Mouse (Mus musculus): Measurements from ENCODE around the gene Hnrnpk. TPM values are rescaled to one million over a fixed set of nuclear protein-coding genes. Genes with fewer than 3 reads are reported as not detected.

Hnrnpk gene
- total and polyA plus RNA-seq, 3 experiments: 411 to 1,549 (median 1,174) TPM

- no peak overlapping the region for H3K27ac ChIP-seq (ENCODE audit: insufficient read depth, low read depth)
- H3K4me3 ChIP-seq (replicated peaks in 1 of 3; ENCODE audit: low read depth in 2 of 3, low read length in 2 of 3, poor library complexity in 1 of 3): no peak overlapping the region
- H3K4me2 ChIP-seq (ENCODE audit: insufficient read depth, low read depth, poor library complexity, severe bottlenecking): no peak overlapping the region
- no peaks in the 10 kb centered on the region for H3K36me3 ChIP-seq (replicated peaks in 1 of 2; ENCODE audit: control insufficient read depth in 1 of 2, insufficient read depth in 1 of 2, low read length in 1 of 2)
- no peak for DNase-seq (ENCODE audit: extremely low read depth)
- H3K9ac ChIP-seq (ENCODE audit: insufficient read depth, low read depth): no peak overlapping the region
- H3K4me1 ChIP-seq (ENCODE audit: control insufficient read depth in 1 of 2, insufficient read depth in 2 of 2): peaks cover 3 to 12% of the 10 kb centered on the region in 2 experiments; a peak in 3 of 4 replicates
- dilution Hi-C loops (cut with MboI; ENCODE audit: extremely low pct_ligation_motif_present, extremely low pct_unique_long_range_greater_than_20kb, low sequenced_read_pairs) (no loop called here), in situ Hi-C loops (cut with MboI; ENCODE audit: low pct_ligation_motif_present, low pct_unique_long_range_greater_than_20kb, low sequenced_read_pairs) (no loop called here)
- TF ChIP-seq JUN (IDR thresholded peaks at IDR 0.05; ENCODE audit: insufficient read depth, low read depth, low read length): no peak
- TF ChIP-seq USF1 (IDR thresholded peaks at IDR 0.05; ENCODE audit: low read depth, low read length): no peak
- no peak for TF ChIP-seq CHD2 (IDR thresholded peaks at IDR 0.05; ENCODE audit: low read length)
- TF ChIP-seq IRF4 (IDR thresholded peaks at IDR 0.05; ENCODE audit: low read depth, low read length): no peak
- no peak for TF ChIP-seq POLR2A (IDR thresholded peaks at IDR 0.05; ENCODE audit: low read depth, low read length)
- no peak for TF ChIP-seq TBP (conservative IDR thresholded peaks at IDR 0.05; ENCODE audit: low read depth, low read length)
- no peaks in the 10 kb centered on the region for H3K79me2 ChIP-seq (replicated peaks; ENCODE audit: control insufficient read depth, extremely low read depth, insufficient read depth, poor library complexity, severe bottlenecking)
- peaks cover 3% of the 10 kb centered on the region for H3K9me3 ChIP-seq (replicated peaks; ENCODE audit: low read length)
- peaks cover 16% of the 10 kb centered on the region for H3K27me3 ChIP-seq (replicated peaks)
Observed at GRCm38 (mm10) chr13:58422242-58422641, 19.1 kb upstream of the Hnrnpk start.

DNA sequence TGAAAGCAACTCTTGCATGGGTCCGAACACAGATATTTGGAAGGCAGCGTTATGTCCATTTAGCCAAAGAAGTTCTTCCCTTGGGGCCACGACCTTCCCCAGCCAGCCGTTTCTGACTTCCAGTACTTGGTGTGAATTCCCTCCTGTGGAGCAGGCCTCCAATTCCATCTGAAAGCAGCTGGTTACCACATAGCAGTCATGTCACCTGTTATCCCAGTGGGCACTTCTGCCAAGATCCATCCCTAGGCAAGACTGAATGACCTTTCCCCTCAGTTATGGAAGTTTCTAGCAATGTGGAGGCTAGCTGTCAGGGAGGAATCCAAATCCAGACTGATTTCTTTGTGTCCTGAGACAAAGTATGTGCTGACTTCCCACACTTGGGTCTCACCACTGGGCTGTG lies 17.9 kb upstream of the Hnrnpk start:
- Histone ChIP-seq H3K79me2 (replicated peaks; ENCODE audit: control insufficient read depth, extremely low read depth, insufficient read depth, poor library complexity, severe bottlenecking) (no peaks in the 10 kb centered on the region), H3K4me3 (replicated peaks in 1 of 3; ENCODE audit: low read depth in 2 of 3, low read length in 2 of 3, poor library complexity in 1 of 3) (no peak overlapping the region), H3K27me3 (replicated peaks) (peaks cover 8% of the 10 kb centered on the region), H3K27ac (ENCODE audit: insufficient read depth, low read depth) (no peak overlapping the region), H3K4me2 (ENCODE audit: insufficient read depth, low read depth, poor library complexity, severe bottlenecking) (no peak overlapping the region), H3K9me3 (replicated peaks; ENCODE audit: low read length) (peaks cover 9% of the 10 kb centered on the region), H3K9ac (ENCODE audit: insufficient read depth, low read depth) (no peak overlapping the region), H3K36me3 (replicated peaks in 1 of 2; ENCODE audit: control insufficient read depth in 1 of 2, insufficient read depth in 1 of 2, low read length in 1 of 2) (no peaks in the 10 kb centered on the region), H3K4me1 (ENCODE audit: control insufficient read depth in 1 of 2, insufficient read depth in 2 of 2) (peaks cover 3 to 12% of the 10 kb centered on the region in 2 experiments; a peak in 3 of 4 replicates)
- DNase-seq (ENCODE audit: extremely low read depth): no peak
- no peak for TF ChIP-seq MAX (IDR thresholded peaks at IDR 0.05; ENCODE audit: low read length)
- TF ChIP-seq CTCF (conservative IDR thresholded peaks at IDR 0.05 in 1 of 2, IDR thresholded peaks at IDR 0.05 in 1 of 2; ENCODE audit: low read depth in 2 of 2, low read length in 2 of 2): no peak
- no peak for TF ChIP-seq ETS1 (conservative IDR thresholded peaks at IDR 0.05; ENCODE audit: low read depth, low read length)
- TF ChIP-seq CHD1 (IDR thresholded peaks at IDR 0.05; ENCODE audit: low read depth, low read length): no peak
- TF ChIP-seq JUN (IDR thresholded peaks at IDR 0.05; ENCODE audit: insufficient read depth, low read depth, low read length): no peak
- TF ChIP-seq RCOR1 (conservative IDR thresholded peaks at IDR 0.05; ENCODE audit: low read depth, low read length): no peak
- TF ChIP-seq KAT2A (IDR thresholded peaks at IDR 0.05; ENCODE audit: insufficient replicate concordance, low read length): no peak
- no peak for TF ChIP-seq EP300 (IDR thresholded peaks at IDR 0.05; ENCODE audit: low read length)
- in situ Hi-C loops (cut with MboI; ENCODE audit: low pct_ligation_motif_present, low pct_unique_long_range_greater_than_20kb, low sequenced_read_pairs): no loop called here
- dilution Hi-C loops (cut with MboI; ENCODE audit: extremely low pct_ligation_motif_present, extremely low pct_unique_long_range_greater_than_20kb, low sequenced_read_pairs): no loop called here

GRCm38 (mm10) chr13:58419266-58419665 lies 16.1 kb upstream of the Hnrnpk start:
- no peak overlapping the region for H3K27ac ChIP-seq (ENCODE audit: insufficient read depth, low read depth)
- peaks cover 4% of the 10 kb centered on the region for H3K27me3 ChIP-seq (replicated peaks)
- no peak for DNase-seq (ENCODE audit: extremely low read depth)
- 0 out of 2 replicates have a peak overlapping the region, but pooled peaks have one; percentile 2 for H3K4me2 ChIP-seq (ENCODE audit: insufficient read depth, low read depth, poor library complexity, severe bottlenecking)
- no peak overlapping the region for H3K9ac ChIP-seq (ENCODE audit: insufficient read depth, low read depth)
- TF ChIP-seq NRF1 (IDR thresholded peaks at IDR 0.05; ENCODE audit: low read depth, low read length): no peak
- TF ChIP-seq RCOR1 (conservative IDR thresholded peaks at IDR 0.05; ENCODE audit: low read depth, low read length): no peak
- no peak for TF ChIP-seq ZC3H11A (IDR thresholded peaks at IDR 0.05; ENCODE audit: low read depth, low read length)
- no peak for TF ChIP-seq CHD1 (IDR thresholded peaks at IDR 0.05; ENCODE audit: low read depth, low read length)
- TF ChIP-seq NELFE (IDR thresholded peaks at IDR 0.05; ENCODE audit: low read depth, low read length): no peak
- TF ChIP-seq MXI1 (IDR thresholded peaks at IDR 0.05; ENCODE audit: low read depth, low read length): no peak
- no peak for TF ChIP-seq SIN3A (IDR thresholded peaks at IDR 0.05; ENCODE audit: low read length)
- no peak for TF ChIP-seq CHD2 (IDR thresholded peaks at IDR 0.05; ENCODE audit: low read length)
- TF ChIP-seq EP300 (IDR thresholded peaks at IDR 0.05; ENCODE audit: low read length): no peak
- TF ChIP-seq TBP (conservative IDR thresholded peaks at IDR 0.05; ENCODE audit: low read depth, low read length): no peak
- no peak for TF ChIP-seq SMC3 (IDR thresholded peaks at IDR 0.05; ENCODE audit: low read depth, low read length)
- TF ChIP-seq USF2 (conservative IDR thresholded peaks at IDR 0.05; ENCODE audit: low read depth, low read length): no peak
- TF ChIP-seq MYC (IDR thresholded peaks at IDR 0.05; ENCODE audit: low read depth, low read length): no peak
- TF ChIP-seq E2F4 (IDR thresholded peaks at IDR 0.05; ENCODE audit: insufficient replicate concordance, low read depth, low read length): no peak
- H3K79me2 ChIP-seq (replicated peaks; ENCODE audit: control insufficient read depth, extremely low read depth, insufficient read depth, poor library complexity, severe bottlenecking): no peaks in the 10 kb centered on the region
- in situ Hi-C loops (cut with MboI; ENCODE audit: low pct_ligation_motif_present, low pct_unique_long_range_greater_than_20kb, low sequenced_read_pairs) (no loop called here), dilution Hi-C loops (cut with MboI; ENCODE audit: extremely low pct_ligation_motif_present, extremely low pct_unique_long_range_greater_than_20kb, low sequenced_read_pairs) (no loop called here)
- no peak overlapping the region for H3K4me3 ChIP-seq (replicated peaks in 1 of 3; ENCODE audit: low read depth in 2 of 3, low read length in 2 of 3, poor library complexity in 1 of 3)
- H3K4me1 ChIP-seq (ENCODE audit: control insufficient read depth in 1 of 2, insufficient read depth in 2 of 2): peaks cover 3 to 12% of the 10 kb centered on the region in 2 experiments; a peak in 3 of 4 replicates
- no peaks in the 10 kb centered on the region for H3K36me3 ChIP-seq (replicated peaks in 1 of 2; ENCODE audit: control insufficient read depth in 1 of 2, insufficient read depth in 1 of 2, low read length in 1 of 2)
- peaks cover 9% of the 10 kb centered on the region for H3K9me3 ChIP-seq (replicated peaks; ENCODE audit: low read length)

Measured in CH12.LX (cell line).